Mouse (Mus musculus): ENCODE measurements around the gene Banp.

- TF ChIP-seq BHLHE40 (IDR thresholded peaks at IDR 0.05; ENCODE audit: borderline replicate concordance, low read depth, low read length) (no peak), ZC3H11A (IDR thresholded peaks at IDR 0.05; ENCODE audit: low read depth, low read length) (no peak), JUND (IDR thresholded peaks at IDR 0.05; ENCODE audit: low read depth, low read length) (no peak), CTCF (IDR thresholded peaks at IDR 0.05 in 2 of 3, conservative IDR thresholded peaks at IDR 0.05 in 1 of 3; ENCODE audit: control insufficient read depth in 1 of 3, insufficient read depth in 1 of 3, low read depth in 2 of 3, low read length in 3 of 3, poor library complexity in 1 of 3, severe bottlenecking in 1 of 3) (no peak), CHD1 (IDR thresholded peaks at IDR 0.05; ENCODE audit: low read depth, low read length) (no peak), E2F4 (IDR thresholded peaks at IDR 0.05; ENCODE audit: borderline replicate concordance, low read depth, low read length) (no peak), POLR2A (IDR thresholded peaks at IDR 0.05; ENCODE audit: control insufficient read depth in 1 of 2, insufficient read depth in 1 of 2, low read depth in 1 of 2, low read length in 2 of 2, poor library complexity in 1 of 2) (no peak), HCFC1 (IDR thresholded peaks at IDR 0.05; ENCODE audit: low read depth, low read length) (no peak), TCF12 (IDR thresholded peaks at IDR 0.05; ENCODE audit: low read depth, low read length) (no peak), MAZ (IDR thresholded peaks at IDR 0.05; ENCODE audit: low read depth, low read length) (no peak), ZKSCAN1 (IDR thresholded peaks at IDR 0.05; ENCODE audit: low read depth, low read length) (no peak), EP300 (IDR thresholded peaks at IDR 0.05; ENCODE audit: low read depth in 1 of 2, low read length in 2 of 2) (no peak), UBTF (IDR thresholded peaks at IDR 0.05; ENCODE audit: borderline replicate concordance, insufficient read depth, low read depth, low read length) (no peak)
Measured at GRCm38 (mm10) chr8:122073964-122074363, 124.4 kb downstream of the Banp start.
